Mouse (Mus musculus) testis, adult 2 months (tissue): Measurements from ENCODE around the gene Nlrc5.

Source experiments
- CTCF ChIP-seq: fragments of 200-500 bp; IDR thresholded peaks from 2 replicates; pipeline ENCODE4 v1.5.1; 2012; ENCODE audit warnings: low read depth, mild to moderate bottlenecking, inconsistent platforms, low read length, moderate library complexity; ENCODE audit not compliant: control insufficient read depth, insufficient read depth, insufficient replicate concordance
- POLR2A ChIP-seq: fragments of 200-500 bp; IDR thresholded peaks from 2 replicates; pipeline ENCODE4 v1.6.1; 2012; ENCODE audit warnings: low read depth, mild to moderate bottlenecking, inconsistent platforms, low read length, moderate library complexity; ENCODE audit not compliant: control insufficient read depth

GRCm38 (mm10) chr8:94574159-94574907, 140.2 kb downstream of the Nlrc5 start:
- no peak for TF ChIP-seq CTCF
- no peak for TF ChIP-seq POLR2A
